Mouse (Mus musculus) gastrocnemius, adult 8-10 months (tissue): ENCODE results near the gene Armc3. TPM values are rescaled to one million over a fixed set of nuclear protein-coding genes. Genes with fewer than 3 reads are reported as not detected.

Experiments
- DNase-seq, 2 experiments: peaks; one replicate each; pipeline ENCODE4 v3.0.0; 2022; ENCODE audit warnings: low spot score in 2 of 2
- total RNA-seq, 4 experiments: library from RNA; stranded (reverse); gene quantifications; 2 replicates each; pipeline ENCODE4 v1.2.4; 2022

The Armc3 gene
- total RNA-seq, result not detected

- no peak for DNase-seq
Measured at GRCm38 (mm10) chr2:19198452-19199365, at the start of gene Armc3. Armc3 (plus strand) TSS chr2:19199302.

DNA sequence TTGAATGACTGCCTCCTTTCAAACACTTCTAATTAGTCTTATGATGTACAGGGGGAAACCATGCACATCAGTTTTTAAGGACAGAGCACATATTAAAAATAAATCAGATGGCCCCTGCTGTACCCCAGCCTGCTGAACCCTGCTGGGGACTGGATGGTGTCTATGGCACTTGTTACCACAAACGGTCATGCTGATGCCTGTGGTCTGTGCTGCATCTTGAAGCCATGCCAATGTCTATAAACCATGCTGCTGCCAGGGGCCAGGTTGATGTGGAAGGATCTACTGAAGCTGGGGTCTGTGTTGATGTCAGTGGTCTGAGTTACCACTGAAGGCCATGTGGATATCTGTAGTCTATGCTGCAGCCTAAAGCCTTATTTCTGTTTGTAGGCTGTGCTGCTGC is 46.4 kb upstream of the Armc3 start:
- DNase-seq, result no peak

DNA sequence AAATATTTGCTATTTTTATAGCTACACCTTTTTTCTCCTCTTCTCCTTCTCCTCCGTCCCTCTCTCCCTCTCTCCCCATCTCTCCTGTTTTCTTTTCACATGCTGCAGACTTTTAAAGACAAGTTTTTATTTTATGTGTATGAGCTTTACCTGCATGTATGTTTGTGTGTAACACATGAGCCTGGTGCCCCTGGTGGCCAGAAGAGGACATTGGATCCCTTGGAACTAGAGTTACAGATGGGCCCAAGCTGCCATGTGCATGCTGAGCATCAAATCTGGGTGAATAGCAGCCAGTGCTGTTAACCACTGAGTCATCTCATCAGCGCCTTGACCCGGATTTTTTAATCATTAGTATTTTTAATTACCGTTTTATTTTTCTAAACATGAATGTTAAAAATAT is 42.9 kb upstream of the Armc3 start:
- no peak for DNase-seq

DNA sequence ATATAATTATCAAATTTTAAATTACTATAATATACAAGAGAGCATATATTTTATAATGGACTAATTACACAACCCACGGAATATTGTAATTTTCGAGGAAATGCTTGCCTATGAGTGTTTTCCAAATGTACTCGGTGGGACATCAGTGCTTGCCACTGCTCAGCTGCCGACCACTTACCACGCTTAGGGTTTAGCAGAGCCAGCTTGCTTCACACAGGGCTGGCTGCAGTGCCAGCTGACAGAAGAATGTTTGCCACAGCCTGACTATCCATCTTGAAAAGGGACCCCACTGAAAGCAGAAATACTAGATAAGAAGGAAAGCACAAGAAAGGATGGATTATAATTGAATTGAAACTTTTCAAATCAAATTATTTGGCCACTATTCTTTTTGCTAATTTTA is 39.6 kb upstream of the Armc3 start:
- no peak for DNase-seq

GRCm38 (mm10) chr2:19160368-19161114 is 38.6 kb upstream of the Armc3 start:
- DNase-seq, result no peak

- DNase-seq, result no peak
Measured at GRCm38 (mm10) chr2:19164234-19164633, 34.9 kb upstream of the Armc3 start.

- DNase-seq, result no peak
Measured at GRCm38 (mm10) chr2:19176827-19177236, 22.3 kb upstream of the Armc3 start.

- DNase-seq, result no peak
Measured at GRCm38 (mm10) chr2:19199366-19199853, 308 bp downstream of the Armc3 start.

DNA sequence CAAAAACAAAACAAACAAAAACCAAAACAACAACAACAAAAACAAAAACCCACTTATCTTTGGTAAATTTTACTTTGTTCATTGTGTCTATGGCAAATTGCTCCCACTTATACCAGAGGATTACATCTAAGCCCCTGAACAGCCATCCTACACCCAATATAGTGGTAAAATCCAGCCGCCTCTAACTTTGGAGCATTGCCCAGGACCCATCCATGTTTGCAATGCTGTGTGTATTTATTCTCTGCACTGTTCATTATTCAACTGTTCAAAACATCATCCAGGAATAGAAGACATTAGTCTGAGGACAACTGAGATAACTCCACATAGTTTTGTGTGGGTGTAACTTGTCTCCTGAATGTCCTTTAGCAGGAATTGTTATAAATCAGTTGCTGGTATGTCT is 1.0 kb downstream of the Armc3 start:
- DNase-seq, result no peak

DNA sequence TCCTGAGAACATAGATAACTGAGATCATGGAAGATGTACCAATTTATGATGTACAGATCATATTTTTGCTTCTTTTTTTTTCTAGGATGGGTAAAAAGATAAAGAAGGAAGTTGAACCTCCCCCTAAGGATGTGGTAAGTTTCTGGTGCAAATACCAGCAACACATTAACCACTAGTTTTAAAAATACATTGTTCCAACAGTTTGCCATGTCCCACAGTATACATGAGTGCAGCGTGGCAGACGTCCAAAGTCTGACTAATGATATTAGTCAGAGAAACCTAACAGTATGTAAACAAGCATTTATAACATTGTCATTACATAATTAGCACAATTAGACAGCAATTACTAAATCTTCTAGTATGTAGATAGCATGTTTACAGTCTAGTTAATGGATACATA is 2.6 kb downstream of the Armc3 start:
- no peak for DNase-seq

GRCm38 (mm10) chr2:19234305-19234704 is 35.2 kb downstream of the Armc3 start:
- DNase-seq, result no peak

DNA sequence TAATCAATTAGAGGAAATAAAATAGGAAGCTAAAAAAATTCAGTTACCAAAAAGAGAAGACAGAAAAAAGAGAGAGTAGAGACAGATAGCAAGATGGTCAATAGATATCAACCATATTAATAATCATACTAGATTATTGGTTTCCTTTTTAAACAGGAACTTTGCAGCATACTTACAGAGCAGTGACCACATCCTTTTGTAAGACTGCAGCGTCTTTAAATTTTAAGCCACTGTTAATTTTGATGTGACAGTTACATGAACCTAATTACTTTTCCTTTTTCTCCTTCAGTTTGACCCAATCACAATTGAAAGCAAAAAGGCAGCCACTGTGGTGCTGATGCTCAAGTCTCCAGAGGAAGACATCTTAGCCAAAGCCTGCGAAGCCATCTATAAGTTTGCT is 36.1 kb downstream of the Armc3 start:
- no peak for DNase-seq

GRCm38 (mm10) chr2:19235614-19236013 is 36.5 kb downstream of the Armc3 start:
- no peak for DNase-seq

DNA sequence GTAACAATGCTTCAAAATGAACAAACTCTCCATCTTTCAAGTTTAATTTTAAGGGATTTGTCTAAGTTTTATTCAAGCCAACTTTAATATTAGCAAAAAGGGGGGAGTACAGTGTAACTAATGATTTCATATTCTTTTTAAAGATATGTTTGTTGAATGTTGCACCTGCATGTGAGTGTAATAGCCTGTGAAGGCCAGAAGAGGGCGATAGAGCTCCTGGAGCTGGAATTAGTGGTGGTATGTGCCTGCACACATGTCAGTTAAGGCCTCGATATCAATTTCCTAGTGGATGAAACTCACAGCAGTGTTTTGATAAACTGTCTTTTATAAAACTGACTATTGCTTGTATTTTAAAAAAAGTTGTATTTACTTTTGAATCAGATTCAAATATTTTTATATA is 39.7 kb downstream of the Armc3 start:
- no peak for DNase-seq

DNA sequence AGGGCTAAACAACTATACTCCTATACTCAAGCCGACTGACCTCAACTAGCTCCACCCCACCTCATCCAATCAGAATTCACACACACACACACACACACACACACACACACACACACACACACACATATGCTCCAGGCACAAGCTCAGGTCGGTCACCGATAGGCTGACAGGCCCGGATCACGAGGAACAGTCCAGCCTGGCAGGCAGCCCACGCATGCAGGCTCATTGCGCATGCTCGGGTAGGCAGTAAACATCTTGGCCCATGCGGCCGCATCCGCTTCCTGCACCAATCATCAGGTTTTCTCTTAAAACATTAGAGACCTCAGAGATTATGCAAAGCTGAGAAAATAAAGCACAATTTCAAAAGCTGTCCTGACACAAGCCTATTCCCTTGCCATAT is 50.5 kb downstream of the Armc3 start:
- DNase-seq, result no peak

DNA sequence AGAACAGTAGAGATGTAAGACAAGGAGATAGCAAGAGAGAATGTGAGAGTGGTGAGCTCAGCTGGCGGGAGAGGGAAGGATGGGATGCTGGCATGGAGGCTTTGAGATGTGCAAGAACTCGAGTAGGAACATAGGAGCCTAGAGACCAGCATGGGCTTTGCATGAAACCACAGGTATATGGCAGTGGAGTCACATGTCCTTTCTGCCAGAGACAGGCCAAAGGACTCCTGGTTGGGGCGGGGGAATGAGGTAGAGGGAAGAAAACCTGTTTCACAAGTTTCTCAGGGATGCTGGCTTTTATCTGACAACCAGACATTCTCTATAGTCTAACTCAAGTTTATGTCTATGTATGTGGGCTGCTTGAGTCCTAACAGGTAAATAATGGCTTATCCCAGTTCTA is 55.9 kb downstream of the Armc3 start:
- DNase-seq, result no peak

- DNase-seq, result no peak
Measured at GRCm38 (mm10) chr2:19257255-19257654, 58.2 kb downstream of the Armc3 start.

DNA sequence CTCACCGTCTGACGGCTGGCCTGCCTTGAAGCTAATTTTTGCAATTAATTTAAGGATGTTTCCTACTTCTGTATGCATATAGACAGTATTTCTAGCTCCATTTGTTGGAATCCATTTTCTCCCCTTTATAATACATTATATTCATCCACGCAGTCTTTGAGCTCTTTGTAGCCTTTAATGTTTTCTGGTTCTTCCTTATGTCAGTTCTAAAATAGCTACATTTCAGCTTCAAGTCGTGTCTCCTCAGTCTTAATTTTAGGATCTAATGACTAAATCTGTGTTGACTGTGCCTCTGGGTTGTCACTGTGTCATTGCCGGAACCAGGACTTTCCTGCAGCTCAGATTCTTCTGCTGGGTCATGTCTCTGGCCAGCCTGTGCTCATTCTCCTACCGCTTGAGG is 61.3 kb downstream of the Armc3 start:
- no peak for DNase-seq

DNA sequence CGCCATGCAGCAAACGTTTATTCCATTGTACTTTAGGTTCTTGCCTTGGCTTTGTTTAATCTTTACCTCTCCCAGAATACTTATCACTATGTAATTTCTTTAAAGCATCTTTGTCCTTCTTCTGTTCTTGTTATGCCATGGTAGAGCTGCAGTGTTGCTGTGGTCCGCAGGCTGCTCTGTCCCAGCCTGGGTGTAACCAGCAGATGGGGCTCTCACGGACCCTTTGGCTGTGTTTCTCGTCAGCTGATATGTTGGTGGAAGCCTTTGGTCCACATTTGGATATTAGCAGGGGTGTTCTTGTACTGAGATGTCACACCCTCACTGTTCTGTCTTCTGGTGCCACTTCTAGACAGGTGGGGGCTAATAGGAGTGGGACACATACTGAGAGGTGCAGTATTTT is 64.3 kb downstream of the Armc3 start:
- no peak for DNase-seq

DNA sequence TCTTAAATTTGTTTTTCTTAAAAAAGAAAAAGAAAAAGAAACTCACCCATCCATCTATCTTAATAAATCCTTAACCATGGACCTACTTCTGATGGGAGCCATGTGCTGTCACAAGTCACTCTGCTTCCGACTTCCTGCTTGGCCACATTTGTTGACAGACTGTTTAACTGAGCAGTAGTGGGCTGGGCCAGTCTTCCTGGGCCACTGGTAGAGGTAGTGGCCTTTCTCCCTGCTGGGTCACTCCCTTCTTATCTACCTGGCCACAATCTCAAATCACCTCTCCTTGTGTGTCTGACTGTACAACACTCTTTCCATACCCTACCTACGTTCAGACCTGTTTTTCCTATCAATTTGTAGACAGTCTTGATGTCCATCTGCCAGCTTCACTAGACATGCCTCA is 66.7 kb downstream of the Armc3 start:
- DNase-seq, result no peak

DNA sequence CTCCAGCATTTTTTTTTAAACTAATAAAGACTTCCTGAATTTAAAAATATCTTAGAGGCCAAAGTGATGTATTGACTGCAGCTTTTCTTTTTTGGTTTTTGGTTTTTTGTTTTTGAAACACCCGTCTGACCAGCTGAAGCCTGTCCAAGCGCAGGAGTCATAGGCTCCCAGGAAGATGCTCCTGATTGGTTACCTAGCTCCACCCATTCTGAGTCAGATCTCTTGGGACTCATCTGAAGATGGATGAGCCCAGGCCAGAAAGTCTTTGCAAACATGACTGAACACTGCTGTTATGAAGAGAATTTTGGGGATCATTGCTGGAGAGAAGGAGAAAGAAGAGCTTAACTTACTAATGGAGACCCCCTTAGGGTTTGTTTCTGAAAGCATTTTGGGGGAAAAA is 68.3 kb downstream of the Armc3 start:
- DNase-seq, result peak in 1 of 2 experiments; percentile 4

DNA sequence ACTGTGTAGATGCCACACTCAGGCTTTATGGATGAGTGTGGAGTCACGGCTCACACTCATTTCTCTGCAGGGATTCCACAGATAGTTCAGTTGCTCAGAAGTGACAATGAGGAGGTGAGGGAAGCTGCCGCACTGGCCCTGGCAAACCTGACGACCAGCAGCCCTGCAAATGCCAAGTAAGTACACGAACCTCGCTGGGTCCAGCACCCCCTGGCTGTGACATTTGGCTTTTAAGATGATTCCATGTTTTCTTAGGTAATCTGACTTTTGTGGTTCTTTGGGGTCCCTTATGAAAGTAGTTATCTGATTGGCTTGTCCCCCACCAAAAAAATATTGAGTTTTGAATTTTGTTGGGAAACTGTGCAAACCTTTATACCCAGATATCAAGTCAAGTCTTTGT is 70.9 kb downstream of the Armc3 start:
- DNase-seq, result no peak

DNA sequence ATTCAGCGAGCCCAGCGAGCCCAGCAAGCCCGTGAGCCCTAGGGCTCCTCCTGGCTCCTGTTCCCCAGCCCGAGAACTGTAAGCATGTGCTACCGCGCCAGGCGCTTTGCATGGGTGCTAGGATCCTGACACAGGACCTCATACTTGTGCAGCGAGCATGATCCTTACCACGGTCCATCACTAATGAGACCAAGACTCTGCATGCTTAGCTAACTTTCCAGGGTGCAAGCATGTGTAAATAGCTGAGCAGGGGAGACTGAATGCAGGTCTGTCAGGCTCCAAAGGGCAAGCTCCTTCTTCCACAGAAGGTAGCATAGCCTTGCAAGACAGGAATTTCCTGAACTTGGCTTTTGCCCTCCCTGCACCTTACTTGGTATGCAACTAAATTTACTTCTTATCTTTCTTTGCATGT is 71.6 kb downstream of the Armc3 start:
- no peak for DNase-seq
